Mouse (Mus musculus) retina, adult 2 months (tissue): ENCODE measurements around the gene Tmem161a.
A peak's percentile ranks its signal among the peaks of the same experiment; 100 is the strongest.

Experiments used
- DNase-seq: peaks from one replicate; pipeline ENCODE4 v3.0.0-alpha.2; 2012; ENCODE audit warnings: low read depth, low spot score

Gene Tmem161a

GRCm38 (mm10) chr8:70172043-70172681, at the start of gene Tmem161a:
Gene Tmem161a (plus strand): TSS chr8:70172356.
- peak; percentile 85 for DNase-seq

- no peak for DNase-seq
These were observed 49.3 kb upstream of the Tmem161a start for GRCm38 (mm10) chr8:70122863-70123262.

- DNase-seq = no peak
These were observed 47.2 kb upstream of the Tmem161a start for GRCm38 (mm10) chr8:70124992-70125391.

GRCm38 (mm10) chr8:70128435-70128834, 43.7 kb upstream of the Tmem161a start:
- DNase-seq = no peak

GRCm38 (mm10) chr8:70129309-70129952, 42.7 kb upstream of the Tmem161a start:
- no peak for DNase-seq

GRCm38 (mm10) chr8:70130066-70130465, 42.1 kb upstream of the Tmem161a start:
- DNase-seq = no peak

- peak; percentile 66 for DNase-seq
These were observed 40.8 kb upstream of the Tmem161a start, which contains the start of gene Nr2c2ap for GRCm38 (mm10) chr8:70131166-70131883. Gene Nr2c2ap (plus strand): TSS chr8:70131333.

- no peak for DNase-seq
These were observed 38.1 kb upstream of the Tmem161a start for GRCm38 (mm10) chr8:70134086-70134485.

- no peak for DNase-seq
These were observed 37.2 kb upstream of the Tmem161a start for GRCm38 (mm10) chr8:70134931-70135330.

GRCm38 (mm10) chr8:70136591-70136990, 35.6 kb upstream of the Tmem161a start:
- DNase-seq = no peak

GRCm38 (mm10) chr8:70137890-70138289, 34.3 kb upstream of the Tmem161a start:
- DNase-seq = no peak

- DNase-seq = peak; percentile 98
These were observed 32.9 kb upstream of the Tmem161a start, which contains the start of the genes Rfxank, Borcs8 and Mef2b for GRCm38 (mm10) chr8:70139026-70139857. Gene Rfxank (minus strand): TSS chr8:70139154. Gene Borcs8 (plus strand): TSS chr8:70139499. Gene Mef2b (plus strand): TSS chr8:70139711.

GRCm38 (mm10) chr8:70139981-70140380, 32.2 kb upstream of the Tmem161a start:
- no peak for DNase-seq

- DNase-seq = no peak
These were observed 24.2 kb upstream of the Tmem161a start for GRCm38 (mm10) chr8:70147678-70148607.

GRCm38 (mm10) chr8:70150158-70150557, 22.0 kb upstream of the Tmem161a start:
- no peak for DNase-seq

- no peak for DNase-seq
These were observed 19.5 kb upstream of the Tmem161a start for GRCm38 (mm10) chr8:70152537-70153257.

GRCm38 (mm10) chr8:70157240-70157800, 14.8 kb upstream of the Tmem161a start:
- no peak for DNase-seq

- peak; percentile 28 for DNase-seq
These were observed 13.9 kb upstream of the Tmem161a start for GRCm38 (mm10) chr8:70158069-70158853.

- DNase-seq = no peak
These were observed 12.9 kb upstream of the Tmem161a start for GRCm38 (mm10) chr8:70159211-70159610.
